Mouse (Mus musculus): ENCODE data around the gene Pole4.

DNA sequence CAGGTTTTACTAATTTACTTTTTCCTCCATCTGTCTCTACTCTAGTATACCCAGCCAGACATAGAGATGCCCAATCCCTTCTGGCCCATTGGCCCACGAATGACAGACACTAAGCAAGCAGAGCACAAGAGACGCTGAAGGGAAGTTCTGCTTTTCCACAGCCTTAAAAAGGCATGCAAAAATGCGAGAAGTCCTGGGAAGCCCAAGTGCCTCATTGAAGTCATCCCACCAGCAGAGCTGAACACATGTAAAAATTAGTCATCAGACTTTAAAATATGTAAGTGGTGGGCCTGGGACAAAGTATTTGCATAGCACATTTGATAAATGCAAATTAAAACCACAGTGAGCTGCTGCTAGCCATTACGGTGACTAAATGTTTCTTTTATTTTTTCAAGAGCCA lies 65.1 kb downstream of the Pole4 start:
- no peak for TF ChIP-seq CTCF (IDR thresholded peaks at IDR 0.05; ENCODE audit: control insufficient read depth, insufficient read depth, low read length)
- TF ChIP-seq POLR2A (IDR thresholded peaks at IDR 0.05; ENCODE audit: borderline replicate concordance, control insufficient read depth, low read depth, low read length), result no peak
